Mouse (Mus musculus): ENCODE measurements around the gene Gm9736.
"Not testable (repeated sequence)": the region's sequence is repeated elsewhere in the genome, so short reads cannot be mapped to it uniquely, and the experiment has no call there.

The Gm9736 gene

GRCm38 (mm10) chr10:77726186-77726585, 25.0 kb downstream of the Gm9736 start, which contains the start of gene Gm10100:
TSS of gene Gm10100 (plus strand) at chr10:77726486.
- no peak for DNase-seq (ENCODE audit: low read depth)

- DNase-seq (ENCODE audit: low read depth): no peak
Observed at GRCm38 (mm10) chr10:77724855-77725254, 26.3 kb downstream of the Gm9736 start.

- not testable (repeated sequence) for DNase-seq (ENCODE audit: low read depth)
Observed at GRCm38 (mm10) chr10:77720299-77720698, 30.9 kb downstream of the Gm9736 start, which contains the start of gene Krtap12-1. TSS of gene Krtap12-1 (plus strand) at chr10:77720599.

- DNase-seq (ENCODE audit: low read depth): no peak
Observed at GRCm38 (mm10) chr10:77715507-77715906, 35.6 kb downstream of the Gm9736 start, which contains the start of gene Gm10142. TSS of gene Gm10142 (plus strand) at chr10:77715807.

- no peak for DNase-seq (ENCODE audit: low read depth)
Observed at GRCm38 (mm10) chr10:77713734-77714133, 37.4 kb downstream of the Gm9736 start.

- DNase-seq (ENCODE audit: low read depth): not testable (repeated sequence)
Observed at GRCm38 (mm10) chr10:77711157-77711556, 40.0 kb downstream of the Gm9736 start, which contains the start of gene Gm10024. TSS of gene Gm10024 (plus strand) at chr10:77711457.

- DNase-seq (ENCODE audit: low read depth): peak; percentile 7
Observed at GRCm38 (mm10) chr10:77709831-77710230, 41.3 kb downstream of the Gm9736 start.

GRCm38 (mm10) chr10:77706326-77706725, 44.8 kb downstream of the Gm9736 start, which contains the start of gene Gm10272:
TSS of gene Gm10272 (plus strand) at chr10:77706626.
- no peak for DNase-seq (ENCODE audit: low read depth)

Data from 416B (cell line).